Mouse (Mus musculus): Measurements from ENCODE around the gene Ttll11.

- TF ChIP-seq ZC3H11A (IDR thresholded peaks at IDR 0.05; ENCODE audit: borderline replicate concordance, low read depth, low read length): no peak
- no peak for TF ChIP-seq MAFK (IDR thresholded peaks at IDR 0.05; ENCODE audit: insufficient read depth, low read depth, low read length)
- no peak for TF ChIP-seq CHD2 (IDR thresholded peaks at IDR 0.05; ENCODE audit: low read depth, low read length)
Measured at GRCm38 (mm10) chr2:35825157-35825556, 154.6 kb downstream of the Ttll11 start.
